Mouse (Mus musculus): ENCODE measurements at regions not wholly inside any gene's neighbourhood (a gene's known extent, or its start where the extent isn't known, plus 50 kb on each side); places are given as distances from the start of the nearest gene placed in this dataset.

DNA sequence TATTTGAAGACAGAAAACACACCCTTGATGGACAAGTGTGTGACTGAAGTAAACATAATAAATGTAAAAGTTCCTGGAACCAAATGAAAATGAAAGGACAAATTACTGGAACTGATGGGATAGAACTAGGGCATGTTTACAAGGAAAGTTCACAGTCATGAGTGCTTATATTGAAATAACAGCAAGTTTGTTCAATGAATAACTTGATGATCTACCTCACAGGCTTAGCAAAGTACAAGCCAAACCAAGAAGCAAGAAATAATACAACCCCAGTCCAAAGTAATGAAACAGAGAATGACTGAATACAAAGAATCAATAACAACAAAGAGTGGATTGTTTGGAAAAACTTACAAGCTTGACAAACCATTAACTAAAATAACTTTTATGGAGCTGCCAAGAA is 56.2 kb downstream of the Gm379 start:
- DNase-seq, result no peak

DNA sequence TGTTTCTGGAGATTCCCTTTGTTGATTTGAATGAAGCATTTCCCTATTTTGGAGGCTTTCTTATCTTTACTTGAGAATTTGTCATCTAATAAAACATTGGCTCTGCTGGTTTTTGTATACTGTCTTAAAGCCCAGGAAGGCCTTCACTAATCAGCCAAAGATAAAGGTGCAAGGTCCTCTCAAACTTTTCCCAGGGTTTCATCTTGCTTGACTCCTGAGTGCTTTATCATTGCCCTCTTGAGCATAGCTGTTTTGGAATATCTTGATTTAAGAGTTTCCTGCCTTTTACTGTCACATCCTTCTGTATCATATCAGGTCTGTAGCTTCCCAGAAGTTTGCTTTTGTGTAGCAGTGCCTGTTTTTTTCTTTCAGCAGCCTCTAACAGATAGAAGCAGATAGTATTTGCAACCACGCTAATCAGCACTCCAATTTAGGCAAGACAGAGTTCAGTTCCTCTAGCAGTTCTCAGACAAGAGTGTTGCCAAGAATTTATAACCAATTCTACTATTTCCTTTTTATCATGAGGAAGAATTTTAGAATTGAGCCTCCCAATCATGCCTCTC is 64.7 kb downstream of the Gm379 start:
- DNase-seq, result no peak

DNA sequence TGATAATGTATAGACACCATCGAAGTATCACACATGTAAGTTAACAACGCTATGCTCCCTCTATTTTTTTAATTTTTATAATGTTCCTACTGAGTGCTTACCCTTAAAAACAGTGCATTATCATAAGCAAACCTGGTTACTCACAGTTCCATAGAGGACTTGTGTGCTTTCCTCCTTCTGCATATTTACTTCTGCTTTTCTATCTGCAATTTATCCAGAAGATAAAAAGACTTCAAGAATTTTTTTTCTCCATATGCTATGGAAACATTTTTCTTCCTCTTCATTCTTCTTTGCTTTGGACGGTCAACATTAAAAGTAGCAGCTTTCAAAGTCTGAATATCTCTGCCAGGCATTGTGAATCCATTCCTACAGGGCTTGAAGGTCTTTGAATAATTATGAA is 102.7 kb downstream of the Gm379 start:
- no peak for DNase-seq

DNA sequence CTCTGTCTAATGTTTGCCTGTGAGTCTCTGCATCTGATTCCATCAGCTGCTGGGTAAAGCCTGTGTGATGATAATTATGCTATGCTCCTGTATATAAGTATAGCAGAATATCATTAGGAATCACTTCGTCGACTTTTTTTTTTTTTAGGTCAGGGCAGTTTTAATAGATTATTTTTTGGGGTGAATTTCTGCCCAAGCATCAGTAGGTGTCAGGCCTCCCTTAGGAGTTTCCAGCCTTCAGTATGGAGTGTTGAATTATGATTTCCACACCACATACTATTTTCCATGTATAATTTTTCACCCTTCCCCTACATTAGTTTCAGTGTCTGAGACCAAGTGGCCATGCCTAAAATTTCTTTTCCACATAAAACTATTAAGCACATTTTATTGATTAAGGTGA is 121.5 kb downstream of the Gm379 start:
- no peak for DNase-seq

DNA sequence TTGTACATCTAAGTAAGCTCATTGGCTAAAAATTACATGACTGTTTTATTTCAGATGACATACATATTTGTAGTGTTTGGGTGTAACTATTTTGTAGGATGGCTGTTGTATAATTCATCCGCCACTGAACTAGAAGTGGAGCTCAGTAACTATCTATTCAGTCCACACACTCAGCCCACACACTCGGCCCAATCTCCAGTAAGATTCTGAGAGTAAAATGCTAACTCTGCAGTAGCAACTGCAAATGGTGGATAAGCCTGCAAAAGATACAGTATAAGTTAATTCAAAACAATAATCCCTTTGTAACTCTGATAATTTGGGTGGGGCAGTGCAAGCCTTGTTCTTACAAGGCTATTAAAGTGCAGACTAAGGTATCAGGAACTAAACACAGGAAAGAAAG is 123.3 kb downstream of the Gm379 start:
- no peak for DNase-seq

DNA sequence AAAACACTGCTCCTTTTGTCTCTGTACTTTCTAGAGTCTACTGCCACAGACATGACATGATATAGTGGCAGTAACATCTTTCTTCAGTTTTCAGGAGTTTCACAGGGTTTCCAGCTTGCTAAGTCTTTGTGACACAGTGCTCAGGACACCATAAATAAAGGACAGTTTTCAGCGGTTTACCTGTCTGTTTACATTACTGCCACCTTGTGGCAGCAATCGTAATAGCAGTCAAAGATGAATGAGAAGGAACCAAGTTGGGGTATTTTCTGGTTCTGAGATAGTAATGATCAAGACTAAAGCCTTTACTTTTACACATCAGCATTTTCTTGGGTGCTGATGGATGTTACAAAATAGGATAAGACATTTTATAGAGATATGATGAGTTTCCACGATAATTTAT is 127.7 kb downstream of the Gm379 start:
- peak; percentile 39 for DNase-seq

All from adrenal gland, postnatal 14 days (tissue).